Mouse (Mus musculus): ENCODE results near the gene Tmem269. TPM values are rescaled to one million over a fixed set of nuclear protein-coding genes. Genes with fewer than 3 reads are reported as not detected.

Tmem269 gene
- total RNA-seq, 4 experiments from 2014 or later: 0.30 to 0.62 TPM; not detected in 2

DNA sequence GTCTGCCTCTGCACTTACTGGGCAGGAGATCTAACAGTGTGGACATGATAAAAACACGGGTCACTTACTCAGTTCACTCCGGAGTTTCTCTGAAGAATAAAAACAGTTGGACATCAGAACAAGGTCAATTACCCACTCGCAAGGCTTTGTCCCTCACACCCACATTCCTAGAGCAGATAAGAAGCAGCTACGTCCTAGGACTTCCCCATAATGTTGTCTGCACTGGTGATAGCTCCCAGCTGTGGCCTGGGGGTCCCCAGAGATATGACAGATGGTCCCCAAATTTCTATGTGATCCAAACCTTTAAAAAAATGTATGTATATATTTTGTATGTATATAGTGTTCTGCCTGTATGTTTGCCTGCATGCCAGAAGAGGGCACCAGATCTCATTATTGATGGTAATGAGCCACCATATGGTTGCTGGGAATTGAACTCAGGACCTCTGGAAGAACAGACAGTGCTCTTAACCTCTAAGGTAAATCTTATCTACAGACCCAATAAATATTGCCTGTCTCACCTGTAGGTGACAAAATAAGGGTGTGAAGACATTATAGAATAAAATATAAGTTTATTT lies 37.8 kb downstream of the Tmem269 start:
- DNase-seq: no peak

DNA sequence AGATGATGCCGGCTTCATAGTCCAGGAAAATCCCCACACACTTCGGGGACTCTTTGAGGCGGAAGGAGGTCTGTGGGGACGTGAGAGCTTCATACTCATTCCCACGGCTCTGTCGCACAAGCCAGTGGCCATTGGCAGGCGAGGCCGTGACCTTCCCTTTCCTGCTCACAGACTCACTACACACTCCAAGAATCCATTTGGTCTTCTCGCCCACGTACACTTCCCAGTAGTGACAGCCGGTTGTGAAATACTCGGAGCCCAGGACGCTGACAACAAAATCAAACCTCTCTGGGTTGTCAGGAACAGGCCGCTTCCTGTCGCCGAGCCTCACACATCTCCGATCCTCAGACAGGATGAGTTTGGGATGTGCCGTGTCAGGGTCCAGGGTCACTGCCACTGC lies 39.7 kb downstream of the Tmem269 start:
- DNase-seq: peak; percentile 24

DNA sequence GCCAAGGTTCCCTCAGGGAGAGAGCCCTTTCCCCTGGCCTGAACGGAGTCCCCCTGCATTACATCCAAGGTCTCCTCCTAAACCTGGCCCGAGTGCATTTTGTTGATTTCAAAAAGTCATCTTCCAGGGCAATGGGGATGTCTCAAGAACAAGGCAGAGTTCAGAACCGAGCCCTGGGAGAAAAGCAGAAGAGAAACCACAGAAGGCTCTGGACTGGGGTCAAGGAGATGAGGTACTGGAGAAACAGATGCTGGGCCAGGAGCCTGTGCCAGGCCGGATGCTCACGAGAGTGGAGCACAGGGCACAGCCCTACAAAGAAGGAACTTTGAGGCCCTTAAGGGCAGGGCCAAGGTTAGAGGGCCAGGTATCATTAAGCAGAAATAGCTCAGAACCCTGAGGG lies 40.3 kb downstream of the Tmem269 start:
- DNase-seq: no peak

DNA sequence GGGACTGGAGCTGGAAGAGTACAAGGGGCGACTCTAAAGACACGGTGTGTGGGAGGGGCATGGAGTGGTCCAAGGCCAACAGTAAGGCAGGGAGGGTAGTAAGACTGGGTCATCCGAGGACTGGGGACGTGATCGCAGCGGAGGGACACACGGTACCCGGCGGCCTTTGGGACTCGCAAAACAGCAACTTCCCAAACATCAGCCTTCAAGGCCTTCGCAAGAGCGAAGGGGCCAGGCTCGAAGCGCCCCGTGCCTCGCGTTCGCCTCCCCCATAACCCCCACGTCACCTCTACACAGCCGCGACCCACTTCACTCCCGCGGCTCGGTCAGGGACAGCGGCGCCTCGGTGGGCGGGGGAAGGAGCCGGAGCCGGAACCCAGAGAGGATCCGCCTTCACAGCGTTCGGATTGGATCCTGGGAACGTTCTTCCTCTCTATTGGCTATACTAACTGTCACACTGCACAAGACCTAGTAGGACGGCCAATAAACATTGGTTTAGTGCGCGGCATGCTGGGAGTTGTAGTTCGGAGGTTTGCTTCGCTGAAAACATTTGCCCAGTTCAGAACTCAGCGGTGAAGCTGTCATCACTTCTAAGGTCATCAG lies 44.1 kb downstream of the Tmem269 start, which contains the start of gene Zfp691:
TSS of gene Zfp691 (minus strand) at position 345 of the 603 bp plus-strand sequence.
- peak; percentile 96 for DNase-seq

DNA sequence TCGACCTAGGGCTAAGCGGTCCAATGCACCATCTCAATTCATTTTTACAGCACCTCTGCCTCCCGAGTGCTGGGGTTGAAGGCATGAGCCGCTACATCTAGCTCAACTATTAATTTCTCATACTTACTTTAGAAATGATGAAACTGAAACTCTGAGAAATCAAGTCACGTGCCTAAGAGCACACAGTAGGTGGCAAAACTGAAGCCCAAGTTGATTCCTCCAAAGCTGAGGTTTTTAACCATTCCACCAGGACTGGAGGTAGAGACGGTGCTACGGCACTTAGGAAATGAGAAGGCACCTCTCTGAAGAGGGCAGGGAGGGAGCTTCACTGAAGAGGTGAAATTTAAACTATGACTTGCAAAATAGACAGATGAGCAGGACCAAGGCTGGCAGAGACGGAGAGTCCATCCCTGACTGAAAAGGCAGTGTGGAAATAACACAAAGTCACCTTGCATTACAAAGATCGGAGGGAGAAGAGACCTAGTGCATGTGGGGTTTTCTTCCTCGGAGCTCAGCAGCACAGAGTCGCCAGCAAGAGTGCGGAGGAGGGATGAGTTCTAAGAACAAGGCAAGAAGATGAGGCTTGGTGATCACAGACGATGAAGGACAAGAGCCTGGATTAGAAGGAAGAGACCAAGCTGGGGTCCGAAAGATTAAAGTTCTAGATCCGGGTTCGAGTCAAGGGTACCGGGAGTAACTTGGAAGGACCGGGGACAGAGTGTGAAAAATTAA lies 44.9 kb downstream of the Tmem269 start:
- DNase-seq: no peak

DNA sequence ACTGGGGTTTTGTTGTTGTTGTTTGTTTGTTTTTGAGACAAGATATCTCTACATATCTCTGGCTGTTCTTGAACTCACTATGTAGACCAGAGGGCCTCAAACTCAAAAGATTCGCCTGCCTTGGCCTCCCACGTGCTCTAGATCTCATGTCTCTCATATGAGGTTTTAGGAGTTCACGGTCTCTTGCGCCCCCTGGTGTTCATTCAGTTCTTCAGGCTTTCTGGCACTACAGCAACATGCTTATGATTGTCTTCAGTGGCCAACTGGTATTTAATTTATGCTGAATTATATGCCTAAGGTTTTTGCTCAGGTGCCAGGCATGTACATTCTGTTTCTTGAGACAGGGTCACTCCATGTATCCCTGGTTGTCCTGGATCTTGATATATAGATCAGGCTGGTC lies 50.4 kb downstream of the Tmem269 start:
- DNase-seq: peak; percentile 74

DNA sequence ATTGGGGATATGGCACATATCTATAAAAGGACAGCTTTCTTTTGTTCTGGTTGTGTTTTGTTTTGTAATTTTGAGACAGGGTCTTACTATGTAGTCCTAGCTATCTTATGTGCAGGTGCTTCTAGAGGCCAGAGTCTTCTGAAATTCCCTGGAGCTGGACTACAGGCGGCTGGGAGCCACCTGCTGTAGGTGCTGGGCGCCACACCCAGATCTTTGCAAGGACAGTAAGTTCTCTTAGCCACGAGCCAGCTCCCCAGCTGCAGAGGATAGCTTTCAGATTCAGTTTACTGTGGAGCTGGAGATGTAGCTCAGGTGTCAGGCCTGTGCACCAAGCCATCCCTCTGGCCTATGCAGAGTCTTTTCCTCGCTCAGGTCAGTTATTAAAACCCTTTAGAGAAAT lies 50.9 kb downstream of the Tmem269 start:
- no peak for DNase-seq

DNA sequence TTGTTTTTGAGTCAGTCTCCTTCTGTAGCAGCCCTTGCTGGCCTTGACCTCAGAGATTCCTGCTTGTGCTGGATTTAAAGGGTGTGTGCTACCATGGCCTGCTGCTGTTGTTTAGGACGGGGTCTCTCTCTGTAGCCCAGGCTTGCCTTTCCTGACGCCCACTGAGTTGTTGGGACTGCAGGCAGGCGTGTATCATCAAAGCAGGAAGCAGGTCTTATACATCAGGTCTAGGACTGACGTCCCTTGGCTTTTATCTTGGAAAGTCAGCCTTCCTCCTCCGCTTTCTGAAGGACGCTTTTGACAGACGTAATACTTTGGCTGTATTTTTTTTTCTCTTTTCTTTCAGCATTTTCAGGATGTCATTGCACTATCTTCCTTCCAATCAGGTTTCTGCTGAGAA lies 52.1 kb downstream of the Tmem269 start:
- no peak for DNase-seq

DNA sequence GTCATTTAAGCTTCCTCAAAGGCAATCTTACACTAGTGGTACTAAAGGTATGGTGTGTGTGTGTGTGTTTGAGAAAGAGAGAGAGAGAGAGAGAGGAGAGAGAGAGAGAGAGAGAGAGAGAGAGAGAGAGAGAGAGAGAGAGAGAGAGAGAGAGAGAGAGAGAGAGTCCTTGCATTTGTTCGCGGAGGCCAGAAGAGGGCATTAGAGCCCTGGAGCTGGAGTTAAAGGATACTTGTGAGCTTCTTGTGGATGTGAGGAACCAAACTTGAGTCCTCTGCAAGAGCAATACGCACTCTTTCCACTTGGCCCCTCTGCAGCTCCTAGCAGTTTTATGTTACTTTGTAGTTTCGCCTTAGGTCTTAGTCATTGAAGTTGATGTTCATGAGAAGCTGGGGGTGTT lies 55.0 kb downstream of the Tmem269 start:
- no peak for DNase-seq

DNA sequence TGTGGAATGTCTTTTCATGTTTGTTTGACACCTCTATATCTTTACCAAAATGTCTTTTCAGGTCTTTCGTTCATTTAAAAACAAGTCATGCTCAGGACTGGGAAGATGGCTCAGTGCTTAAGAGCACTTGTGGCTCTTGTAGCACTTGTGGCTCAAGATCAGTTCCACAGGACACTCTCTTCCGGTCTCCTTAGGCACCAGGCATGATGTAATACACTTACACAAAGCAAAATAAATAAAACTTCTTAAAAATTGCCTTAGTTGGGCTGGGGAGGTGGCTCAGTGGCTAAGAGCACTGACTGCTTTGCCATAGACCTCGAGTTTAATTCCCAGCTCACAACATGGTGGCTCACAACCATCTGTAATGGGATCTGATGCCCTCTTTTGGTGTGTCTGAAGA lies 56.7 kb downstream of the Tmem269 start:
- DNase-seq: no peak

DNA sequence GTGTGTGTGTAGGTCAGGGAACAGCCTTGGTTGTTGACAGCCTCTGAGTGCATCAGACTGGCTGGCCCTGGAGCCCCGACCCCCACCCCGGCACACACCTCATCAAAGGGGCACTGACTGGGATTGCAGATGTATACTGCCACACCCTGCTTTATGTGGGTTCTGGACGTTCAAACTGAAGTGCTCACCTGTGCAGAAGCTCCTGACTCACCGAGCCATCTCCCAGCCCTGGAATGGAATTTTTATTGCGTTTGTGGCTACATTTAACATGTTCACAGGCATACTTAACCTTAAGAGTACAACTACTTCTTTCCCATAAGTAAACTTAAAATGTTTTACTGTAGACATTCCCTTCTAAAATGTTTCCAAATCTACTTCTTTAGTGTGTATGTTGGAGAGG lies 60.1 kb downstream of the Tmem269 start:
- no peak for DNase-seq

DNA sequence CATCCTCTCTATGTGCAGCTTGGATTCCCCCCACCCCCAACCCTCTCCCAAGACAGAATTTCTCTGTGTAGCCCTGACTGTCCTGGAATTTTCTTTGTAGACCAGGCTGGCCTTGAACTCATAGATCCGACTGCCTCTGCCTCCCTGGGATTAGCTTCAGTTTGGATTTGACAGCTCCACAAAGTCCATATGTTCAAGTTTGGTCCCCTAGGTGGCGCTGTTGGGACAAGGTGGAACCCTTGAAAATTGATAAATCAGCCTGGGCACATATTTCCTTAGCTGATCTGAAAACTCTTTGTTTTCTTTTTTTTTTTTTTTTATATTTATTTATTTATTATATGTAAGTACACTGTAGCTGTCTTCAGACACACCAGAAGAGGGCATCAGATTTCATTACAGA lies 60.8 kb downstream of the Tmem269 start:
- DNase-seq: no peak

Other genes with a start within 250 kb of the Tmem269 start
- 10 to 100 TPM; 22.2 to 27.9 (median 26.0) TPM for gene Slc2a1, start 109.5 kb downstream of the Tmem269 start, total RNA-seq (2022)
- 10 to 100 TPM; 11.7 to 14.2 (median 12.9) TPM for gene Zfp691, start 44.0 kb downstream of the Tmem269 start, total RNA-seq (2022)
- under 1 TPM; 0.06 to 0.87 (median 0.39) TPM for gene Ermap, start 28.2 kb downstream of the Tmem269 start, total RNA-seq (2022)
- 10 to 100 TPM; 15.8 to 25.3 (median 17.1) TPM for gene Svbp, start 22.9 kb downstream of the Tmem269 start, total RNA-seq (2022)
- 10 to 100 TPM; 19.4 to 42.9 (median 27.2) TPM for gene AU022252, start 14.5 kb upstream of the Tmem269 start, total RNA-seq (2022)
- gene P3h1, start 14.7 kb upstream of the Tmem269 start, total RNA-seq (2022): 10 to 100 TPM; 26.1 to 35.2 (median 28.6) TPM
- gene Cldn19, start 37.2 kb upstream of the Tmem269 start, total RNA-seq (2022): under 1 TPM in 3 of 4 experiments, not detected in 1; 0.06 to 0.40 (median 0.28) TPM
- gene Ybx1, start 76.4 kb upstream of the Tmem269 start, total RNA-seq (2022): 100 to 1,000 TPM; 443 to 619 (median 512) TPM
- gene Ppih, start 102.3 kb upstream of the Tmem269 start, total RNA-seq (2022): 10 to 100 TPM; 17.7 to 25.4 (median 24.3) TPM
- 10 to 100 TPM; 15.6 to 33.1 (median 20.5) TPM for gene Ccdc30, start 197.3 kb upstream of the Tmem269 start, total RNA-seq (2022)
- 10 to 100 TPM; 47.3 to 58.1 (median 49.5) TPM for gene Ppcs, start 204.2 kb upstream of the Tmem269 start, total RNA-seq (2022)
- gene Zmynd12, start 204.6 kb upstream of the Tmem269 start, total RNA-seq (2022): 1 to 10 TPM; 3.7 to 9.4 (median 6.6) TPM